Mouse (Mus musculus) embryonic facial prominence, embryonic 13.5 days (tissue): ENCODE measurements at regions not wholly inside any gene's neighbourhood (a gene's known extent, or its start where the extent isn't known, plus 50 kb on each side); places are given as distances from the start of the nearest gene placed in this dataset.
A peak's percentile ranks its signal among the peaks of the same experiment; 100 is the strongest.

ENCODE experiments used
- ATAC-seq: fragments of 200-750 bp; cut with Nextera tagmentation; 2 replicates; pipeline ENCODE4 v1.8.0; 2017; ENCODE audit warnings: low read depth; ENCODE audit not compliant: insufficient number of reproducible peaks, insufficient read depth, low FRiP score, low TSS enrichment
- H3K27ac ChIP-seq: fragments of 300-500 bp; sonication (generic); 2 replicates; pipeline ENCODE4 v1.5.1; 2015; ENCODE audit warnings: moderate library complexity, mild to moderate bottlenecking, inconsistent platforms
- H3K27me3 ChIP-seq: fragments of 300-500 bp; sonication (generic); 2 replicates; pipeline ENCODE4 v1.6.1; 2015; ENCODE audit warnings: mild to moderate bottlenecking, inconsistent platforms
- H3K36me3 ChIP-seq: fragments of 300-500 bp; sonication (generic); 2 replicates; pipeline ENCODE4 v1.6.1; 2015; ENCODE audit warnings: mild to moderate bottlenecking, inconsistent platforms
- H3K4me1 ChIP-seq: fragments of 300-500 bp; sonication (generic); 2 replicates; pipeline ENCODE4 v1.6.1; 2015; ENCODE audit warnings: inconsistent platforms
- H3K4me2 ChIP-seq: fragments of 300-500 bp; sonication (generic); 2 replicates; pipeline ENCODE4 v1.6.1; 2015; ENCODE audit warnings: moderate library complexity, mild to moderate bottlenecking, inconsistent platforms
- H3K4me3 ChIP-seq: fragments of 300-500 bp; sonication (generic); 2 replicates; pipeline ENCODE4 v1.5.1; 2015; ENCODE audit warnings: mild to moderate bottlenecking, inconsistent platforms
- H3K9ac ChIP-seq: fragments of 300-500 bp; sonication (generic); 2 replicates; pipeline ENCODE4 v1.6.1; 2015; ENCODE audit warnings: mild to moderate bottlenecking, inconsistent platforms
- H3K9me3 ChIP-seq: fragments of 300-500 bp; sonication (generic); 2 replicates; pipeline ENCODE4 v1.6.1; 2016; ENCODE audit warnings: inconsistent platforms
- WGBS: fragments of 180-500 bp; shearing (Covaris S2); methylation state at CpG from one replicate; pipeline ENCODE4 v1.1.7; 2015; ENCODE audit warnings: mixed read lengths; 5-methylcytosine and 5-hydroxymethylcytosine counted together

DNA sequence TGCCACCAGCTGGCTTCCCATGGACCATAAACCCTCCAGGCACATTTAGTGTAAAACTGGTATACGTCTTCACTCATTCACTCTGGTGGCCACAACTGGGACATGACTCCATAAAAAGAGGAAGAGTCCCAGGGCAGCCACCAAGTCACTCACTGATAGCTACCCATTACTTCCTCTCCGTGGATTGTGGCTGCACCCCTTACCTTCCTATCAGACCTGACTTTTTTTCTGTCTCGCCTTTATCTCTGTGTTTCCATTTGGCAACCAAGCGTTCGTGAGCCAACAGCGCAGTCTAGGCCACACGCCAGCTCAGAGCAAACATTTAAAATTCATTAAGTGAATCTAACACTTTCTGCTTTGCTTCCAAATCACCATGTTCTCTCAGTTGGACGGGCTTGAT, 53.9 kb upstream of the Slc44a1 start:
- Histone ChIP-seq H3K4me3 (no peak overlapping the region), H3K36me3 (no peaks in the 10 kb centered on the region), H3K4me1 (peaks cover 4% of the 10 kb centered on the region; the same call in 1 of the 2 replicates), H3K9me3 (no peaks in the 10 kb centered on the region), H3K27ac (no peak overlapping the region), H3K4me2 (no peak overlapping the region), H3K27me3 (no peaks in the 10 kb centered on the region), H3K9ac (no peak overlapping the region)
- ATAC-seq: no peak
- 89% methylated on average over 8 of the region's 8 CpGs for WGBS

- Histone ChIP-seq H3K27me3 (no peaks in the 10 kb centered on the region), H3K4me2 (peak overlapping the region; percentile 39), H3K9ac (no peak overlapping the region), H3K4me3 (no peak overlapping the region), H3K4me1 (peaks cover 4% of the 10 kb centered on the region; the same call in 1 of the 2 replicates), H3K9me3 (no peaks in the 10 kb centered on the region), H3K36me3 (no peaks in the 10 kb centered on the region), H3K27ac (no peak overlapping the region)
- WGBS: 28% methylated on average over 6 of the region's 6 CpGs
- no peak for ATAC-seq
Observed at GRCm38 (mm10) chr4:53384761-53385160, 55.5 kb upstream of the Slc44a1 start.

GRCm38 (mm10) chr4:53384104-53384503, 56.1 kb upstream of the Slc44a1 start:
- 69% methylated on average over 6 of the region's 6 CpGs for WGBS
- Histone ChIP-seq H3K36me3 (no peaks in the 10 kb centered on the region), H3K4me1 (peaks cover 4% of the 10 kb centered on the region; the same call in 1 of the 2 replicates), H3K9me3 (no peaks in the 10 kb centered on the region), H3K27ac (no peak overlapping the region), H3K4me3 (no peak overlapping the region), H3K9ac (no peak overlapping the region), H3K27me3 (no peaks in the 10 kb centered on the region), H3K4me2 (no peak overlapping the region)
- no peak for ATAC-seq

DNA sequence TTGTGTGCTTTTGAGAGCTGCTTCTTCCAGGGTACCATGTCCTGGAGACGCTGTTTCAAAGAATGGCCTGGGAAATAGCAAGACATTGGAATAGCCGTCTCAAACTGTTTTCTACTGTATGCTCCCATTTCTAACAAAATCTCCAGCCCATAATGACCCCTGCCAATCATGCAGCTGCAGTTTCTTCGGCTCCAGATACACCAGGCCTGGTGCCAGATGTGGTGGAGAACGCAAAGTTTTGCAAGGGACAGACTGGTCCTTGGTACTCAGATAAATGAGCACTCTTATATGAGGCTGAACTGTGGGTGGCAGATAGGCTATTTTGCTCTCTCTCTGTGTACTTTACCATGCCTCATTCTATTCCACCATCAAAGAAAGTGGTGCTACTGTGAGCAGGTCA, 58.2 kb upstream of the Slc44a1 start:
- ATAC-seq: no peak
- WGBS: 72% methylated on average over 4 of the region's 4 CpGs

GRCm38 (mm10) chr4:53379855-53380254, 60.4 kb upstream of the Slc44a1 start:
- no peaks in the 10 kb centered on the region for H3K9me3 ChIP-seq
- 84% methylated on average over 1 of the region's 1 CpGs for WGBS
- H3K36me3 ChIP-seq: no peaks in the 10 kb centered on the region
- ATAC-seq: no peak
- no peak overlapping the region for H3K4me3 ChIP-seq
- no peak overlapping the region for H3K4me2 ChIP-seq
- no peak overlapping the region for H3K9ac ChIP-seq
- H3K4me1 ChIP-seq: peaks cover 2% of the 10 kb centered on the region; the same call in 1 of the 2 replicates
- H3K27ac ChIP-seq: no peak overlapping the region
- H3K27me3 ChIP-seq: no peaks in the 10 kb centered on the region

More for the DNA sequence above, 58.2 kb upstream of the Slc44a1 start:
- Histone ChIP-seq H3K4me3 (no peak overlapping the region), H3K9ac (no peak overlapping the region), H3K27ac (no peak overlapping the region), H3K36me3 (no peaks in the 10 kb centered on the region), H3K27me3 (no peaks in the 10 kb centered on the region), H3K4me2 (no peak overlapping the region), H3K9me3 (no peaks in the 10 kb centered on the region), H3K4me1 (peaks cover 4% of the 10 kb centered on the region; the same call in 1 of the 2 replicates)

DNA sequence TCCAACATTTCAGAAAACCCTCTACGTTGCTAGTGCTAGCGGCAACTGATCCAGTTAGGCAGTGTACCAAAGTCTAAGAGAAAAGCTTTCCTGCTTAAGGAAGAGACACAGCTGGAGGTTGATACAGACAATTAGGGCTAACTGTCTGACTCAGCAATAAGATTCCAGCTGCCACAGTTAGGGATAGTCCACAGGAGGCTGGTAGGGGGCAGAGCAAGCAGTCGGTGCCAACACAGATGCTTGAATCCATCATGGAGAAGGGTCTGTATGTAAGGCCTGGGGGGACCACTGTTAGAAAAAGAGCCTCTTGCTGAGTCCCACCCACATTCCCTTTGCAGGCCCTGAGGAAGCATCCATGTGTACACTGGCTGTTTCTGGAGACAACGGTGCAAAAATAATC, 63.2 kb upstream of the Slc44a1 start:
- Histone ChIP-seq H3K4me1 (no peaks in the 10 kb centered on the region), H3K4me3 (no peak overlapping the region), H3K9ac (no peak overlapping the region), H3K9me3 (no peaks in the 10 kb centered on the region), H3K36me3 (no peaks in the 10 kb centered on the region), H3K27me3 (no peaks in the 10 kb centered on the region), H3K4me2 (no peak overlapping the region), H3K27ac (no peak overlapping the region)
- 68% methylated on average over 4 of the region's 4 CpGs for WGBS
- ATAC-seq: no peak

- Histone ChIP-seq H3K9ac (no peak overlapping the region), H3K27ac (no peak overlapping the region), H3K4me2 (no peak overlapping the region), H3K27me3 (no peaks in the 10 kb centered on the region), H3K9me3 (no peaks in the 10 kb centered on the region), H3K36me3 (no peaks in the 10 kb centered on the region), H3K4me1 (0 out of 2 replicates have a peak, but pooled peaks cover 3% of the 10 kb centered on the region), H3K4me3 (no peak overlapping the region)
- ATAC-seq: no peak
- 54% methylated on average over 2 of the region's 2 CpGs for WGBS
Observed at GRCm38 (mm10) chr4:53356374-53356773, 83.8 kb upstream of the Slc44a1 start.

DNA sequence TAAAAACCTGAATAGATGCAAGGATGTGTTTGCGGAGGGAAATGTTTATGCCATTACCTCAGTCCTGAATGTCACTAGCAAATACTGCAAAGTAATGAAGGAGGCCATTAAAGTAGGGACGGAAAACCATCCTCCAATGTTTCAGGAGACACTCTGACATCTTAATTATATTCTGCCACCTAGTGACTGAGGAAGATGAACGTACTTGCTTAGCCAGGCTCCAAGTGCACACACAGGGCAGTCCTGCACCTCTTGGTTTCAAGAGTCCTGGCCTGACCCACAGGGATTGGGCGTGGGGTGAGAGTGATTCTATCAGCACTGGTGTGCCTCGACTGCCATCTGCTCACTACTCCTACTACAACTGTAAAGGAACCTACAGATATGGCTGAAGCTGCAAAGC, 85.3 kb upstream of the Slc44a1 start:
- no peak overlapping the region for H3K4me2 ChIP-seq

GRCm38 (mm10) chr4:53353399-53354090, 86.7 kb upstream of the Slc44a1 start:
- Histone ChIP-seq H3K9me3 (no peaks in the 10 kb centered on the region), H3K9ac (no peak overlapping the region), H3K4me1 (0 out of 2 replicates have a peak, but pooled peaks cover 3% of the 10 kb centered on the region), H3K4me3 (no peak overlapping the region), H3K27me3 (no peaks in the 10 kb centered on the region), H3K27ac (no peak overlapping the region), H3K4me2 (no peak overlapping the region), H3K36me3 (no peaks in the 10 kb centered on the region)
- WGBS: 52% methylated on average over 4 of the region's 4 CpGs
- no peak for ATAC-seq

More for the DNA sequence above, 85.3 kb upstream of the Slc44a1 start:
- H3K27ac ChIP-seq: no peak overlapping the region
- H3K4me1 ChIP-seq: 0 out of 2 replicates have a peak, but pooled peaks cover 3% of the 10 kb centered on the region
- no peak overlapping the region for H3K4me3 ChIP-seq
- WGBS: 43% methylated on average over 5 of the region's 5 CpGs
- ATAC-seq: no peak
- H3K9ac ChIP-seq: no peak overlapping the region
- no peaks in the 10 kb centered on the region for H3K27me3 ChIP-seq
- H3K36me3 ChIP-seq: no peaks in the 10 kb centered on the region
- H3K9me3 ChIP-seq: no peaks in the 10 kb centered on the region

GRCm38 (mm10) chr4:53351104-53351607, 89.1 kb upstream of the Slc44a1 start:
- H3K4me3 ChIP-seq: no peak overlapping the region
- no peaks in the 10 kb centered on the region for H3K36me3 ChIP-seq
- 0 out of 2 replicates have a peak, but pooled peaks cover 3% of the 10 kb centered on the region for H3K4me1 ChIP-seq
- H3K27ac ChIP-seq: no peak overlapping the region
- H3K4me2 ChIP-seq: no peak overlapping the region
- H3K9ac ChIP-seq: no peak overlapping the region
- H3K9me3 ChIP-seq: no peaks in the 10 kb centered on the region
- H3K27me3 ChIP-seq: no peaks in the 10 kb centered on the region
- WGBS: 84% methylated on average over 4 of the region's 4 CpGs
- no peak for ATAC-seq

DNA sequence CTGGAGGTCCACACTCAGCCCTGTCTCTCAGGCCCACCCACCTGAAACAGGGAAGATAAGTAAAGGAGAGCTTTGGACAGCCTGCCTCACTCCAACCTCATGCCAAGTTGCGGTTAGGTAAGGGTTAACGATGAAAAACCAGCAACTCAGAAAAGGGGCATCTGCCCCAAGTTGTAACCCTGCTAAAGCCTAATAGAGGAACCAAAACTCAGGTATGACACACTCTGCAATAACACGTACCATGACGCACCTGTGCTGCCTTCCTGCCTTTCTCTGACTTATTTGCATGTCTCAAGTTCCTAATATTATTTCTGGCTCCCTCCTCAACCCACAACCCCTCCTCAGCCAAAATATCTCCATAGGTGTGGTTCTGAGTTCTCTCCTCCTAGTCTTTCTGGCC, 94.9 kb upstream of the Slc44a1 start:
- ATAC-seq: no peak

DNA sequence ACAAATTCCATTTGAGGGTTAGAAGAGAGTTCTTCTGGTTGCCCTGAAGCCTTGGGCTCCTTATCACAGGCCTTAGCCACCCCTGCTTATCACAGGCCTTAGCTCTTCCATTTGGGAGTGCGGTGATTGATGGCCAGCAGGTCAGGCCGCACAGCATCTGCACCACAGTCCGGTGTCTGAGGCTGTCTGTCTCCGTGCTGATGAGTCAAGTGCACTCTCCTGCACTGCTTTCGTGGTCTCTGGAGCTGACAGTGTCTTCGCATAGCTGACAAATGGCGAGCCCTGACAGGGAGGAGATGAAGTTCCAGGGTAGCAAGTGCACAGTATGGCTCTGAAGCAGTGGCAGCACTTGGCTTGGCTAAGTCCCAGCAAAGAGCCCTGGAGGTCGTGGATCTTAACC, 95.7 kb upstream of the Slc44a1 start:
- no peaks in the 10 kb centered on the region for H3K36me3 ChIP-seq
- ATAC-seq: no peak
- WGBS: 78% methylated on average over 8 of the region's 8 CpGs

More for the DNA sequence above, 94.9 kb upstream of the Slc44a1 start:
- Histone ChIP-seq H3K9ac (no peak overlapping the region), H3K36me3 (no peaks in the 10 kb centered on the region), H3K27me3 (no peaks in the 10 kb centered on the region), H3K27ac (no peak overlapping the region), H3K9me3 (peaks cover 4% of the 10 kb centered on the region), H3K4me2 (no peak overlapping the region), H3K4me3 (no peak overlapping the region), H3K4me1 (no peaks in the 10 kb centered on the region)
- WGBS: 96% methylated on average over 4 of the region's 4 CpGs

More for the DNA sequence above, 95.7 kb upstream of the Slc44a1 start:
- Histone ChIP-seq H3K9me3 (peaks cover 4% of the 10 kb centered on the region), H3K27me3 (no peaks in the 10 kb centered on the region), H3K4me2 (no peak overlapping the region), H3K27ac (no peak overlapping the region), H3K9ac (no peak overlapping the region), H3K4me1 (no peaks in the 10 kb centered on the region), H3K4me3 (no peak overlapping the region)
